Mouse (Mus musculus): ENCODE results near the gene Actrt1. TPM values are rescaled to one million over a fixed set of nuclear protein-coding genes. Genes with fewer than 3 reads are reported as not detected.

Gene Actrt1
- polyA plus RNA-seq (2014; fragmentation: Illumina TruSeq; extraction: RNeasy Lipid Tissue Mini Kit (QIAGEN cat#74804)), result not detected

DNA sequence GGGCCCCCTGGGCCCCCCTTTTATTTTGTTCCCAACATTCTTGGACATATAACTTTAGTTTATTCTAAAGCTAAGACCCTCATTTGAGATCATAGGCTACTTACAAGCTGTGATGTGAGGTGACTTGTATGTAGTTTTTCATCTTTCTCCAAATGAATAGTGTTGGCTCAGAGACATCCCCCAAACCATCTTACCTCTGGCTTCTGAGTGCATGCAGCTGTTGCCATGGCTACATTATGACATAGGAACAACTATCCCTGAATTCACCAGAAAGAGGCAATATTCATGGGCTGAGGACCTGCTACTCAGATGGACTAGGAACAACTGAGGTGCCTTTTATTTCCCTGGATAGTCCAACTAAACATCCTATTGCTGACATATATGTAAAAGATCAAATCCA lies at the start of gene Actrt1:
Actrt1 (plus strand) TSS at position 301 of the 400 bp plus-strand sequence.

All from ovary, adult 10 weeks (tissue).